Mouse (Mus musculus) liver, embryonic 16.5 days (tissue): ENCODE measurements around the gene Agbl4. TPM values are rescaled to one million over a fixed set of nuclear protein-coding genes. Genes with fewer than 3 reads are reported as not detected.

Experiments used
- ATAC-seq: fragments of 200-750 bp; cut with Nextera tagmentation; 2 replicates; pipeline ENCODE4 v1.8.0; 2017; ENCODE audit warnings: low read depth, mild to moderate bottlenecking, moderate number of reproducible peaks, moderate library complexity
- H3K27ac ChIP-seq: fragments of 300-500 bp; sonication (generic); 2 replicates; pipeline ENCODE4 v1.5.1; 2014; ENCODE audit warnings: mild to moderate bottlenecking, low read length
- H3K27me3 ChIP-seq: fragments of 300-500 bp; sonication (generic); 2 replicates; pipeline ENCODE4 v1.6.1; 2014; ENCODE audit warnings: low read depth, low read length, mixed read lengths; ENCODE audit not compliant: control insufficient read depth, insufficient read depth
- H3K36me3 ChIP-seq: fragments of 300-500 bp; sonication (generic); 2 replicates; pipeline ENCODE4 v1.6.1; 2014; ENCODE audit warnings: mild to moderate bottlenecking; ENCODE audit not compliant: control insufficient read depth, insufficient read depth
- H3K4me1 ChIP-seq: fragments of 300-500 bp; sonication (generic); 2 replicates; pipeline ENCODE4 v1.6.1; 2014; ENCODE audit warnings: low read depth, low read length, mixed read lengths; ENCODE audit not compliant: control insufficient read depth
- H3K4me2 ChIP-seq: fragments of 300-500 bp; sonication (generic); 2 replicates; pipeline ENCODE4 v1.6.1; 2014; ENCODE audit warnings: low read depth, low read length, mixed read lengths
- H3K4me3 ChIP-seq: fragments of 300-500 bp; sonication (generic); 2 replicates; pipeline ENCODE4 v1.5.1; 2014; ENCODE audit warnings: low read depth, mild to moderate bottlenecking, low read length
- H3K9ac ChIP-seq: fragments of 300-500 bp; sonication (generic); 2 replicates; pipeline ENCODE4 v1.6.1; 2014; ENCODE audit warnings: low read depth, low read length
- H3K9me3 ChIP-seq: fragments of 300-500 bp; sonication (generic); replicated peaks from 2 replicates; pipeline ENCODE4 v1.6.1; 2016; ENCODE audit warnings: low read length; ENCODE audit not compliant: control insufficient read depth
- WGBS: fragments of 180-500 bp; shearing (Covaris S2); extraction: QIAGEN DNeasy Blood & Tissue Kit; methylation state at CpG from one replicate; pipeline ENCODE4 v1.1.7; 2014; ENCODE audit not compliant: insufficient replicate concordance; 5-methylcytosine and 5-hydroxymethylcytosine counted together
- polyA plus RNA-seq: library from polyadenylated mRNA; unstranded; fragments of >200 nt; fragmentation: Nextera tagmentation; extraction: Ambion mirVana; gene quantifications from 2 replicates; pipeline ENCODE4 v1.2.1, GENCODE M21; 2015

The Agbl4 gene
- polyA plus RNA-seq, 1 experiment from 2014 or later = not detected

- WGBS = 69% methylated on average over 2 of the region's 2 CpGs
- Histone ChIP-seq H3K27me3 (no peaks in the 10 kb centered on the region), H3K9ac (no peak overlapping the region), H3K4me1 (no peaks in the 10 kb centered on the region), H3K4me3 (no peak overlapping the region), H3K9me3 (no peaks in the 10 kb centered on the region), H3K27ac (no peak overlapping the region), H3K4me2 (no peak overlapping the region), H3K36me3 (no peaks in the 10 kb centered on the region)
- no peak for ATAC-seq
Measured at GRCm38 (mm10) chr4:111544684-111545083, 1147.2 kb downstream of the Agbl4 start.

GRCm38 (mm10) chr4:111546009-111546408 lies 1148.5 kb downstream of the Agbl4 start:
- Histone ChIP-seq H3K27me3 (no peaks in the 10 kb centered on the region), H3K4me3 (no peak overlapping the region), H3K9ac (no peak overlapping the region), H3K4me2 (no peak overlapping the region), H3K4me1 (no peaks in the 10 kb centered on the region), H3K9me3 (no peaks in the 10 kb centered on the region), H3K27ac (no peak overlapping the region), H3K36me3 (no peaks in the 10 kb centered on the region)
- 54% methylated on average over 7 of the region's 7 CpGs for WGBS
- no peak for ATAC-seq

- no peaks in the 10 kb centered on the region for H3K4me1 ChIP-seq
- ATAC-seq = no peak
- 49% methylated on average over 2 of the region's 2 CpGs for WGBS
Measured at GRCm38 (mm10) chr4:111555426-111555825, 1158.0 kb downstream of the Agbl4 start.

GRCm38 (mm10) chr4:111577087-111577773 lies 1179.8 kb downstream of the Agbl4 start:
- H3K4me3 ChIP-seq = no peak overlapping the region
- H3K36me3 ChIP-seq = no peaks in the 10 kb centered on the region
- H3K27me3 ChIP-seq = no peaks in the 10 kb centered on the region
- ATAC-seq = no peak
- no peak overlapping the region for H3K9ac ChIP-seq
- no peak overlapping the region for H3K4me2 ChIP-seq
- 73% methylated on average over 10 of the region's 10 CpGs for WGBS
- no peak overlapping the region for H3K27ac ChIP-seq
- no peaks in the 10 kb centered on the region for H3K9me3 ChIP-seq
- no peaks in the 10 kb centered on the region for H3K4me1 ChIP-seq

More at GRCm38 (mm10) chr4:111555426-111555825, 1158.0 kb downstream of the Agbl4 start:
- Histone ChIP-seq H3K27ac (no peak overlapping the region), H3K9me3 (no peaks in the 10 kb centered on the region), H3K4me3 (no peak overlapping the region), H3K9ac (no peak overlapping the region), H3K36me3 (no peaks in the 10 kb centered on the region), H3K4me2 (no peak overlapping the region), H3K27me3 (no peaks in the 10 kb centered on the region)

GRCm38 (mm10) chr4:111579115-111579862 lies 1181.8 kb downstream of the Agbl4 start:
- no peak overlapping the region for H3K9ac ChIP-seq
- H3K9me3 ChIP-seq = no peaks in the 10 kb centered on the region
- H3K4me2 ChIP-seq = no peak overlapping the region
- H3K4me3 ChIP-seq = no peak overlapping the region
- no peaks in the 10 kb centered on the region for H3K27me3 ChIP-seq
- no peaks in the 10 kb centered on the region for H3K4me1 ChIP-seq
- no peak for ATAC-seq
- no peaks in the 10 kb centered on the region for H3K36me3 ChIP-seq
- no peak overlapping the region for H3K27ac ChIP-seq
- 39% methylated on average over 4 of the region's 4 CpGs for WGBS

GRCm38 (mm10) chr4:111579863-111580224 lies 1182.4 kb downstream of the Agbl4 start:
- Histone ChIP-seq H3K9ac (no peak overlapping the region), H3K27me3 (no peaks in the 10 kb centered on the region), H3K4me2 (no peak overlapping the region), H3K9me3 (no peaks in the 10 kb centered on the region), H3K4me3 (no peak overlapping the region), H3K36me3 (no peaks in the 10 kb centered on the region), H3K27ac (no peak overlapping the region), H3K4me1 (no peaks in the 10 kb centered on the region)
- WGBS = 53% methylated on average over 4 of the region's 4 CpGs
- no peak for ATAC-seq

- no peak overlapping the region for H3K4me3 ChIP-seq
- H3K4me2 ChIP-seq = no peak overlapping the region
- no peak for ATAC-seq
- no peaks in the 10 kb centered on the region for H3K27me3 ChIP-seq
- H3K36me3 ChIP-seq = no peaks in the 10 kb centered on the region
- H3K4me1 ChIP-seq = no peaks in the 10 kb centered on the region
- H3K27ac ChIP-seq = no peak overlapping the region
- H3K9ac ChIP-seq = no peak overlapping the region
- H3K9me3 ChIP-seq = no peaks in the 10 kb centered on the region
- 43% methylated on average over 1 of the region's 1 CpGs for WGBS
Measured at GRCm38 (mm10) chr4:111580239-111580638, 1182.8 kb downstream of the Agbl4 start.

GRCm38 (mm10) chr4:111583562-111584237 lies 1186.2 kb downstream of the Agbl4 start:
- WGBS = 60% methylated on average over 10 of the region's 10 CpGs

GRCm38 (mm10) chr4:111584286-111584685 lies 1186.8 kb downstream of the Agbl4 start:
- no peak overlapping the region for H3K4me2 ChIP-seq
- no peaks in the 10 kb centered on the region for H3K36me3 ChIP-seq
- H3K27me3 ChIP-seq = no peaks in the 10 kb centered on the region
- H3K4me3 ChIP-seq = no peak overlapping the region
- H3K4me1 ChIP-seq = no peaks in the 10 kb centered on the region
- 52% methylated on average over 7 of the region's 7 CpGs for WGBS
- ATAC-seq = no peak
- no peaks in the 10 kb centered on the region for H3K9me3 ChIP-seq
- no peak overlapping the region for H3K9ac ChIP-seq
- H3K27ac ChIP-seq = no peak overlapping the region

More at GRCm38 (mm10) chr4:111583562-111584237, 1186.2 kb downstream of the Agbl4 start:
- Histone ChIP-seq H3K4me1 (no peaks in the 10 kb centered on the region), H3K9me3 (no peaks in the 10 kb centered on the region), H3K4me3 (no peak overlapping the region), H3K4me2 (no peak overlapping the region), H3K36me3 (no peaks in the 10 kb centered on the region), H3K9ac (no peak overlapping the region), H3K27me3 (no peaks in the 10 kb centered on the region), H3K27ac (no peak overlapping the region)
- ATAC-seq = no peak
